11 mouse cellular contexts compared by ENCODE assay signal in genomic region chr4:133842992-133843737, GRCm38 (mm10). TPM values are rescaled to one million over a fixed set of nuclear protein-coding genes. Genes with fewer than 3 reads are reported as not detected.
DNase-seq lines count a peak whose midpoint lies in the region; ATAC-seq and TF ChIP-seq lines count a peak whose summit lies in the region.
"Had no signal": no experiment of that assay in that cellular context is flagged by ENCODE, and none has a peak within 500 bp of the region (broad histone marks: within the 10 kb centered on the region; RNA-seq: fewer than 3 reads in every experiment).

No protein-coding gene starts in this region.

- DNase-seq in spleen, adult 18-20 months, result peak; percentile 40 to 41
- DNase-seq in spleen, adult 12 weeks (ENCODE audit: low spot score), result no peak
- no peak for DNase-seq in ovary, postnatal 10 days (ENCODE audit: low spot score)
- DNase-seq in left cerebral cortex, postnatal 14 days (ENCODE audit: low spot score in 2 of 2), result no peak
- DNase-seq: kidney, adult 9 months; lung, adult 2 months; midbrain, embryonic 14.5 days had no signal

- no peaks in the 10 kb centered on the region for H3K27me3 ChIP-seq in small intestine, adult 2 months (ENCODE audit: control insufficient read depth, insufficient read depth, low read length)
- no peaks in the 10 kb centered on the region for H3K27me3 ChIP-seq in heart, embryonic 11.5 days (ENCODE audit: control insufficient read depth, insufficient read depth, low read length)

- H3K9ac ChIP-seq in heart, embryonic 11.5 days (ENCODE audit: low read depth, low read length), result no peak overlapping the region

- 72% methylated on average over 10 of the region's 10 CpGs for WGBS in small intestine, adult 2 months
- WGBS in heart, embryonic 11.5 days (ENCODE audit: insufficient replicate concordance), result 85% methylated on average over 10 of the region's 10 CpGs

- ATAC-seq in common myeloid progenitor, adult 5-6 weeks (replicated peaks; ENCODE audit: low read depth, poor library complexity, severe bottlenecking), result peak; percentile 41
- no peak for ATAC-seq in heart, embryonic 11.5 days (replicated peaks; ENCODE audit: insufficient number of reproducible peaks, low FRiP score, low TSS enrichment)

- no peak for TF ChIP-seq CTCF in small intestine, adult 2 months (IDR thresholded peaks at IDR 0.05; ENCODE audit: extremely low read depth, insufficient read length, insufficient replicate concordance, low read depth, low read length)

- H3K9me3 ChIP-seq in heart, embryonic 11.5 days (replicated peaks; ENCODE audit: control insufficient read depth, low read length), result no peaks in the 10 kb centered on the region
- H3K9me3 ChIP-seq: hindbrain, embryonic 10.5 days had no signal

- H3K36me3 ChIP-seq in small intestine, adult 2 months (ENCODE audit: control insufficient read depth, insufficient read depth, low read length), result peaks cover 11% of the 10 kb centered on the region
- no peaks in the 10 kb centered on the region for H3K36me3 ChIP-seq in heart, embryonic 11.5 days (ENCODE audit: control insufficient read depth, insufficient read depth, low read length)

- H3K4me3 ChIP-seq in small intestine, adult 2 months (ENCODE audit: low read depth, low read length), result no peak overlapping the region
- H3K4me3 ChIP-seq in heart, embryonic 11.5 days (ENCODE audit: low read depth, low read length), result no peak overlapping the region
- H3K4me3 ChIP-seq: hindbrain, embryonic 10.5 days had no signal

- intact Hi-C loops in left cerebral cortex, postnatal 14 days (cut with DNase I), result loop anchor here (5.0 kb wide), 1 partner anchor 69 kb away; no protein-coding TSS in a partner anchor

- peaks cover 8% of the 10 kb centered on the region for H3K4me1 ChIP-seq in small intestine, adult 2 months (ENCODE audit: control insufficient read depth, insufficient read depth, insufficient read length, low read length)
- no peaks in the 10 kb centered on the region for H3K4me1 ChIP-seq in heart, embryonic 11.5 days (ENCODE audit: control insufficient read depth, insufficient read depth, low read length)

- no peak for TF ChIP-seq POLR2A in small intestine, adult 2 months (IDR thresholded peaks at IDR 0.05; ENCODE audit: low read depth, low read length)

- peak overlapping the region; percentile 53 for H3K27ac ChIP-seq in small intestine, adult 2 months (ENCODE audit: insufficient read depth, low read depth, low read length)
- no peak overlapping the region for H3K27ac ChIP-seq in heart, embryonic 11.5 days (ENCODE audit: low read depth, low read length)
- H3K27ac ChIP-seq: hindbrain, embryonic 10.5 days had no signal

- H3K4me2 ChIP-seq in heart, embryonic 11.5 days, result no peak overlapping the region

RNA-seq across cellular contexts. Expression of gene Rps6ka1, which starts 44.4 kb away (rescaled TPM):
- 62.2 and 80.0 TPM in 2 replicates for total RNA-seq in common myeloid progenitor, adult 5-6 weeks (2017)
- 91.5 and 220 TPM in 2 replicates for polyA plus RNA-seq in small intestine, adult 2 months (2012; rRNA removed)
- 20.9 and 23.1 TPM in 2 replicates for polyA plus RNA-seq in heart, embryonic 11.5 days (2014; fragmentation: Nextera tagmentation; extraction: Ambion mirVana)
- 10 to 100 TPM; 12.7 TPM for total RNA-seq in left cerebral cortex, postnatal 14 days (2021)

Comparison
In these comparisons a context has a peak if more than half of its experiments do, and no peak if none do; other contexts are left out.
1. DNase-seq: peak in spleen, adult 18-20 months (2 of 2); none in spleen, adult 12 weeks (single experiment), ovary, postnatal 10 days (single experiment) and left cerebral cortex, postnatal 14 days (0 of 2).